Mouse (Mus musculus): ENCODE results near the gene Aes. TPM values are rescaled to one million over a fixed set of nuclear protein-coding genes. Genes with fewer than 3 reads are reported as not detected.
A peak's percentile ranks its signal among the peaks of the same experiment; 100 is the strongest.

The Aes gene
- polyA plus RNA-seq, 1 experiment from 2014 or later, result 519 TPM

GRCm38 (mm10) chr10:81593223-81593622, 33.9 kb downstream of the Aes start:
- H3K9me3 ChIP-seq, result no peaks in the 10 kb centered on the region
- 51% methylated on average over 4 of the region's 4 CpGs for WGBS
- H3K27ac ChIP-seq, result no peak overlapping the region
- H3K36me3 ChIP-seq, result peaks cover 24% of the 10 kb centered on the region
- H3K4me2 ChIP-seq, result no peak overlapping the region
- peaks cover 37% of the 10 kb centered on the region for H3K4me1 ChIP-seq
- no peak for ATAC-seq (ENCODE audit: insufficient number of reproducible peaks, low FRiP score, low TSS enrichment, low read depth)
- H3K27me3 ChIP-seq, result peaks cover 7% of the 10 kb centered on the region; the same call in 1 of the 2 replicates
- no peak overlapping the region for H3K4me3 ChIP-seq
- no peak overlapping the region for H3K9ac ChIP-seq

- ATAC-seq (ENCODE audit: insufficient number of reproducible peaks, low FRiP score, low TSS enrichment, low read depth), result no peak
- 77% methylated on average over 18 of the region's 18 CpGs for WGBS
- H3K27me3 ChIP-seq, result peaks cover 7% of the 10 kb centered on the region; the same call in 1 of the 2 replicates
These were observed 34.6 kb downstream of the Aes start for GRCm38 (mm10) chr10:81593935-81594334.

DNA sequence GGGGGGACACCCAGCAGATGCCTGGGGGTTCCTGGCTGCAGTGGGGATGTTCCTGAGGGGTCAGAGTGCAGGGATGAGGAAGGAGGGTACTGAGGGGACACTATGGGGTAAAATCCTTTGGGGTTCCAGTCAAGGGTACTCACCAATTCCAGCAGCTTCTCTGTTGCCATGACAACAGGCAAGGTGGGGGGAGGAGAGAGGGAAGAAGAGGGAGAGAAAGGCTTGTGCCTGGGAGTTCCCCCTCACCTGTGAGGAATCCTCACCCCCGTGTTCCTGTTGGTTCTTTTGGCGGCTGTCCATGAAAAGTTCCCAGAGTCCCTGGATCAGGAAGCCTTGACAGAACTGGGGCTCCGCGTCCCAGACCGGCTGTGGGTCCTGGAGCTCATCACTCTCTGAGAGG, 36.3 kb downstream of the Aes start:
- H3K9ac ChIP-seq, result no peak overlapping the region
- no peaks in the 10 kb centered on the region for H3K36me3 ChIP-seq
- peaks cover 7% of the 10 kb centered on the region; the same call in 1 of the 2 replicates for H3K27me3 ChIP-seq
- no peaks in the 10 kb centered on the region for H3K9me3 ChIP-seq
- no peak for ATAC-seq (ENCODE audit: insufficient number of reproducible peaks, low FRiP score, low TSS enrichment, low read depth)
- 20% methylated on average over 5 of the region's 5 CpGs for WGBS
- peaks cover 44% of the 10 kb centered on the region for H3K4me1 ChIP-seq
- no peak overlapping the region for H3K4me3 ChIP-seq
- H3K4me2 ChIP-seq, result no peak overlapping the region
- H3K27ac ChIP-seq, result no peak overlapping the region

More at GRCm38 (mm10) chr10:81593935-81594334, 34.6 kb downstream of the Aes start:
- H3K4me2 ChIP-seq, result no peak overlapping the region
- peaks cover 16% of the 10 kb centered on the region; the same call in 1 of the 2 replicates for H3K36me3 ChIP-seq
- no peak overlapping the region for H3K9ac ChIP-seq
- peaks cover 38% of the 10 kb centered on the region for H3K4me1 ChIP-seq
- H3K9me3 ChIP-seq, result no peaks in the 10 kb centered on the region
- H3K4me3 ChIP-seq, result no peak overlapping the region
- H3K27ac ChIP-seq, result no peak overlapping the region

DNA sequence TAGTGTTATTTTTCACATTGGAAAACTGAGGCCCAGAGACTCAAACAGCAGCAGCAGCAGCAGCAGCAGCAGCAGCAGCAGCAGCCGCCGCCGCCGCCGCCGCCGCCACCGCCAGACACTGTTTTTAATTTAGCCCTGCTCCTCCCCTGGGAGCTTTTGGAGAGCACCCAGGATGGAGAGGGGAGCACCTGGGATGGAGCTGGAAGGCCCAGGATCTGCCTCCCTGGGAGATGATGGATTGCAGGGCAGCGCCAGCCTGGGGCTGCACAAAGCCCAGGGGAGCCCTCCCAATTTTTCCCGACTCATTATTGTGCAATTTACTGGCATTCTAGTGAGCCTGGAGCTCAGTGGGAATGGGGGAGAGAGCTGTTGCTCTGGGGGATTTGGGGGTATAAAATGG, 37.3 kb downstream of the Aes start:
- H3K4me3 ChIP-seq, result peak overlapping the region; percentile 25
- peak overlapping the region; percentile 26; the same call in 1 of the 2 replicates for H3K9ac ChIP-seq
- no peak for ATAC-seq (ENCODE audit: insufficient number of reproducible peaks, low FRiP score, low TSS enrichment, low read depth)
- H3K9me3 ChIP-seq, result no peaks in the 10 kb centered on the region
- H3K36me3 ChIP-seq, result no peaks in the 10 kb centered on the region
- peak overlapping the region; percentile 79 for H3K27ac ChIP-seq
- 5% methylated on average over 10 of the region's 10 CpGs for WGBS
- peaks cover 52% of the 10 kb centered on the region for H3K4me1 ChIP-seq
- peak overlapping the region; percentile 44 for H3K4me2 ChIP-seq
- H3K27me3 ChIP-seq, result peaks cover 7% of the 10 kb centered on the region; the same call in 1 of the 2 replicates

DNA sequence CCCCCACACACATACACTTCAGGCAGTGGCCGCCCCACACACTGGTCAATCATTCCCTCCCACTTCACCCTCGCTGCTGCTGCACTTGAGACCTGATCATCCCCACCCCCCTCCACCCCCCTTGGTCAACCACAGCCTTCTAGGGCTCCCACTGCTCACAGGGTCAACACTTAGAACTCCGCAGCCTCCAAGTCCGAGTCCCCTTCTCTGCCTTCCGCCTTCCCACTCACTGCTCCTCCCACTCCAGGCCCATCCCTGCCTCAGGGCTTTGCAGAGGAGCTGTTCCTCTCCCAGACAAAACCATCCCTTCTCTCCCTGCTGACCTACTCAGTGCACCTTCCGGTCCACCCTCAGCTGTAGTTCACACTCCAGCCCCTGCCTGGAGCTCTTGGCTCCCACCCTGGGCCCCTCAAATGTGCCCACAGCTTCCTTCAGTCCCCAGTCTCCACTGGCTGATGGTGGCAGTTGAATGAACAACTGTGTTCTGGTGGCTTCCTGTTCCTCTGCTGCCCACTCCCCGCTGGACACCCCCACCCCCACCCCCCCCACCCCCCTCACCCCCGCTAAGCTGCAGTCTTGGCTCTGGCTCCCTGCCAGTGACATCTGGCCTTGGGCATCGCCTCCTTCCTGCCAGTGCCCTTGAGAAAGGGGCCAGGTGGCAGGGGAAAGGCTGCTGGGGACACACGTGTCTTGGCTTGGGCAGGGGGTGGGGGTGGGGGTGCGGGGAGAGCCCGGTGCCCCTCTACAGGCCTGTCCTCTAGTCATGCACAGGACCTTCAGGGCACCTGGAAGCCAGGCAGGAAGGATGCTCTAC, 38.1 kb downstream of the Aes start:
- Histone ChIP-seq H3K4me1 (peaks cover 54% of the 10 kb centered on the region), H3K9ac (no peak overlapping the region)

DNA sequence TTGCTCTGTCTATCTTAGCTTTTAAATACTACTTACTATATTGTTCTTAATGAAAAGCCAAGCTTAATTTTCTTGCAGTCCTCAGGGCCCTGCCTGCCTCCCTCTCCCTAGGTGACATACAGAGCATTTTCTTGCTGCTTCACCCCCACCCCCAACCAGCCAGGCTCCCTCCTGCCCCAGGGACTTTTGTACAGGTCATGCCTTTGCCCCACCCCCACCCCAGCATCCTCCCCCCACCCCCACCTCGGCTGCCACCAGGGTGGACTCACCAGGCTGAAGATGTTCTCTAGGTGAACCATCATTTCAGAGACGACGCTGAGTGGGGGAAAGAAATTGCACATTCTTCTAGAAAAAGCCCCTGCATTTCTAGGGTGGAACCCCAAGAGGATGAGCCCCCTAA, 39.1 kb downstream of the Aes start:
- Histone ChIP-seq H3K4me3 (no peak overlapping the region), H3K9ac (no peak overlapping the region), H3K27ac (no peak overlapping the region), H3K4me1 (peaks cover 62% of the 10 kb centered on the region), H3K36me3 (no peaks in the 10 kb centered on the region), H3K4me2 (no peak overlapping the region), H3K9me3 (no peaks in the 10 kb centered on the region), H3K27me3 (peaks cover 7% of the 10 kb centered on the region; the same call in 1 of the 2 replicates)
- 42% methylated on average over 3 of the region's 3 CpGs for WGBS
- ATAC-seq (ENCODE audit: insufficient number of reproducible peaks, low FRiP score, low TSS enrichment, low read depth), result no peak

More for the DNA sequence above, 38.1 kb downstream of the Aes start:
- H3K27me3 ChIP-seq, result peaks cover 7% of the 10 kb centered on the region; the same call in 1 of the 2 replicates
- peak overlapping the region; percentile 44 for H3K4me2 ChIP-seq
- WGBS, result 2% methylated on average over 11 of the region's 12 CpGs
- no peaks in the 10 kb centered on the region for H3K9me3 ChIP-seq
- no peaks in the 10 kb centered on the region for H3K36me3 ChIP-seq
- H3K4me3 ChIP-seq, result peak overlapping the region; percentile 25
- peak overlapping the region; percentile 79 for H3K27ac ChIP-seq
- ATAC-seq (ENCODE audit: insufficient number of reproducible peaks, low FRiP score, low TSS enrichment, low read depth), result peak; percentile 21; the same call in 1 of the 2 replicates

DNA sequence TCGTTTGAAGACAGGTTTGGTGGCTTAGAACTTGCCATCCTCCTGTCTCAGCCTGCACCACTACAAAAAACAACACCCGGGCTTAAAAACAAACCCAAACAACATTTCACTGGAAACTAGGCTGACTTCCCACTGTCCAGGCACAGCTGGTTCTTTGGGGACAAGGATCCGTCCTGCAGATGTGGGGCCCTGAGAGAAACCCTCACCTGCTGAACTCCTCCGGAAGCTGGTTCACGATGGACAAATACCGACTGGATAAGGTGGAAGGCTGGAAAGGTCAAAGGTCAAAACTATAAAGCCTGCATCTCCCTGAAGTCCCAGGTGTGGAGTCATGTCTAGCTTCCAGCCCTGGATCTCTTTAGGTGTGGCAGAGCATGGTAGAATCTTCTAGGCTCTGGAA, 39.6 kb downstream of the Aes start:
- H3K27me3 ChIP-seq, result peaks cover 5% of the 10 kb centered on the region; the same call in 1 of the 2 replicates
- H3K9me3 ChIP-seq, result no peaks in the 10 kb centered on the region
- H3K9ac ChIP-seq, result no peak overlapping the region
- no peak overlapping the region for H3K27ac ChIP-seq
- 37% methylated on average over 6 of the region's 6 CpGs for WGBS
- H3K4me3 ChIP-seq, result no peak overlapping the region
- ATAC-seq (ENCODE audit: insufficient number of reproducible peaks, low FRiP score, low TSS enrichment, low read depth), result no peak
- no peaks in the 10 kb centered on the region for H3K36me3 ChIP-seq
- H3K4me1 ChIP-seq, result peaks cover 62% of the 10 kb centered on the region
- H3K4me2 ChIP-seq, result no peak overlapping the region

- 61% methylated on average over 5 of the region's 5 CpGs for WGBS
- no peak overlapping the region for H3K27ac ChIP-seq
- 0 out of 2 replicates have a peak, but pooled peaks cover 2% of the 10 kb centered on the region for H3K27me3 ChIP-seq
- H3K9me3 ChIP-seq, result no peaks in the 10 kb centered on the region
- ATAC-seq (ENCODE audit: insufficient number of reproducible peaks, low FRiP score, low TSS enrichment, low read depth), result no peak
- H3K36me3 ChIP-seq, result no peaks in the 10 kb centered on the region
- no peak overlapping the region for H3K9ac ChIP-seq
- H3K4me3 ChIP-seq, result no peak overlapping the region
- peaks cover 65% of the 10 kb centered on the region for H3K4me1 ChIP-seq
- no peak overlapping the region for H3K4me2 ChIP-seq
These were observed 40.3 kb downstream of the Aes start for GRCm38 (mm10) chr10:81599630-81600029.

GRCm38 (mm10) chr10:81600096-81600495, 40.8 kb downstream of the Aes start:
- ATAC-seq (ENCODE audit: insufficient number of reproducible peaks, low FRiP score, low TSS enrichment, low read depth), result no peak
- Histone ChIP-seq H3K4me2 (no peak overlapping the region), H3K4me3 (no peak overlapping the region), H3K27me3 (0 out of 2 replicates have a peak, but pooled peaks cover 2% of the 10 kb centered on the region), H3K9me3 (no peaks in the 10 kb centered on the region), H3K36me3 (no peaks in the 10 kb centered on the region), H3K4me1 (peaks cover 67% of the 10 kb centered on the region), H3K27ac (peak overlapping the region; percentile 75; the same call in 1 of the 2 replicates), H3K9ac (no peak overlapping the region)
- WGBS, result 52% methylated on average over 10 of the region's 10 CpGs

GRCm38 (mm10) chr10:81600738-81601203, 41.5 kb downstream of the Aes start, which contains the start of gene Tle6:
Gene Tle6 (minus strand): TSS chr10:81601073.
- peak within 1 kb of the TSS; percentile 75 for H3K27ac ChIP-seq

GRCm38 (mm10) chr10:81601396-81601905, 42.2 kb downstream of the Aes start:
- peak overlapping the region; percentile 55 for H3K4me2 ChIP-seq
- H3K36me3 ChIP-seq, result no peaks in the 10 kb centered on the region
- H3K27me3 ChIP-seq, result no peaks in the 10 kb centered on the region
- peak overlapping the region; percentile 32 for H3K4me3 ChIP-seq
- 19% methylated on average over 7 of the region's 7 CpGs for WGBS
- H3K27ac ChIP-seq, result peak overlapping the region; percentile 75
- H3K4me1 ChIP-seq, result peaks cover 61% of the 10 kb centered on the region
- no peak overlapping the region for H3K9ac ChIP-seq
- no peak for ATAC-seq (ENCODE audit: insufficient number of reproducible peaks, low FRiP score, low TSS enrichment, low read depth)
- no peaks in the 10 kb centered on the region for H3K9me3 ChIP-seq

More at GRCm38 (mm10) chr10:81600738-81601203, 41.5 kb downstream of the Aes start, which contains the start of gene Tle6:
- H3K4me2 ChIP-seq, result peak within 1 kb of the TSS; percentile 55
- H3K9me3 ChIP-seq, result no peaks in the 10 kb centered on the region
- H3K27me3 ChIP-seq, result no peaks in the 10 kb centered on the region
- H3K9ac ChIP-seq, result no peak within 1 kb of the TSS
- no peaks in the 10 kb centered on the region for H3K36me3 ChIP-seq
- H3K4me1 ChIP-seq, result peaks cover 67% of the 10 kb centered on the region
- ATAC-seq (ENCODE audit: insufficient number of reproducible peaks, low FRiP score, low TSS enrichment, low read depth), result peak; percentile 86
- peak within 1 kb of the TSS; percentile 32 for H3K4me3 ChIP-seq
- under 1% methylated on average over 28 of the region's 28 CpGs for WGBS

DNA sequence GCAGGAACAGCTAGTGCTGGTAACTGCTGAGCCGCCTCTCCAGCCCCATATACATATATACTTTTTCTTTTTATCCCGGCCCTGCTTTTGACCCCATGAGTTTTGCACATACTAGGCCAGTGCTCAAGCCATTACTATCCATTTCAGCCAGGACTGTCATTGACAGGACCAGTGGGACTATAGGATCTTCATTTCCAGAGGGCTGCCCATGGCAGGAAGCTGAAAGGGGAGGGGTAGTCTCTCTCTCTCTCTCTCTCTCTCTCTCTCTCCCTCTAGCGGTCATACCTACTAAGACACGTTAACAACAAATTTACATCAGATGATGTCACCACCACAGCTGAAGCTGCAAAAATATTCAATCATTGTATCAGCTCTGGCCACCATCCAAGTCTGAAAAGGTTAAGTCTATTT, 43.5 kb downstream of the Aes start:
- Histone ChIP-seq H3K4me1 (peaks cover 52% of the 10 kb centered on the region), H3K4me2 (no peak overlapping the region), H3K9me3 (no peaks in the 10 kb centered on the region), H3K36me3 (no peaks in the 10 kb centered on the region), H3K9ac (no peak overlapping the region), H3K27ac (peak overlapping the region; percentile 30; the same call in 1 of the 2 replicates), H3K27me3 (no peaks in the 10 kb centered on the region), H3K4me3 (no peak overlapping the region)
- ATAC-seq (ENCODE audit: insufficient number of reproducible peaks, low FRiP score, low TSS enrichment, low read depth), result no peak
- 16% methylated on average over 4 of the region's 4 CpGs for WGBS
